Mouse (Mus musculus) liver, postnatal 0 days (tissue): ENCODE measurements at regions not wholly inside any gene's neighbourhood (a gene's known extent, or its start where the extent isn't known, plus 50 kb on each side); places are given as distances from the start of the nearest gene placed in this dataset.

Experiments used
- CTCF ChIP-seq: sonication (generic); IDR thresholded peaks from 2 replicates; pipeline ENCODE4 v1.5.1; 2016; ENCODE audit warnings: antibody characterized with exemption, low read depth
- EP300 ChIP-seq: IDR thresholded peaks from 2 replicates; pipeline ENCODE4 v1.6.1; 2016; ENCODE audit warnings: antibody characterized with exemption, low read depth, mild to moderate bottlenecking

GRCm38 (mm10) chr17:87566296-87566695 lies 69.5 kb upstream of the Epcam start:
- no peak for TF ChIP-seq CTCF
- no peak for TF ChIP-seq EP300
